Mouse (Mus musculus): Measurements from ENCODE around the gene Tut7.
"Not testable (repeated sequence)": the region's sequence is repeated elsewhere in the genome, so short reads cannot be mapped to it uniquely, and the experiment has no call there.

Tut7 gene

DNA sequence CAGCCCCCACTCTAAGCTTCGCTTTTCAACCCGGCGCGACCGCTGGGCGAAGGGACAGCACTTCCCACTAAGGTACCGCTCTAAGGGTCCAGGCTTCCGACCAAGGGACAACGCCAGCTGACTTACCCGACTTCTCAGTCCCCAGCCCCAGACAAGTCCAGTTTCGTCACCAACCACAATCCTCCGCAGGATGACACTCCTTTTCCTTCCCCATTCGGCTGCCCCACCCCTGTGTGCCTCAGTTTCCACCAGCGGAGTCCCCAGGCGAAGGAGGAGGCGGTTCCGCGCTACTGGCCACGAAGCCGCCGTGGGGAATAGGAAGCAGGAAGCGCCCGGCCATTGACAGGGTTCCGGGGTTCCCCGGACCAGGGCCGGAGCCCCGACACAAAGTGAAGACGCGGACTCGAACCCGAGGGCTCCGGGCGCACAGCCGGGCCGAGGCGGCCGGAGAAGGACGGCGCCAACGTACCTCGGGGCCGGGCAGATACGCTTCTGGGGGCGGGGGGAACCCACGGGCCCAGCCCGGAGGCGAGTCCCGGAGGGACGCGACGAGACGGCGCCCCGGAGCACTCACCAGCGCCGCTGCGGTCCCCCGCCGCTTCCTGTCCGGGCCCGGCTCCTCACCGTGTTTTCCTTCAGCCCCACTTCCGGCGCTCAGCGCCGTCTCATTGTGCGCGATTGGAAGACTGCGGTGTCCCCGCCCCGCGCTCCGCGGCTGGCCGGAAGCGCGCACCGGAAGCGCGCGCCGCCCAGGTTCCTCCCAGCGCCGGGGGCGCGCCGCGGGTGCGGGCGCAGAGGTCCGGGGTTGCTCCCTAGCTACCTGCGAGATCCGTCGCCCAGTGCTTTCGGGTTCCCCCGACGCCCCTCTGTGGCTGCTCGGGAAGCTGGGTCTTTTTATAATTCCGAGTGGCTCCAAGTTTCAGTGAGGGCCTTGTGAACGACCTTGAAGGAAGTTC, at the start of gene Tut7:
TSS of gene Tut7 (minus strand) at position 641 of the 956 bp plus-strand sequence.
- peak; percentile 96 to 98 for DNase-seq (ENCODE audit: inconsistent age in 2 of 2, low spot score in 1 of 2)

DNA sequence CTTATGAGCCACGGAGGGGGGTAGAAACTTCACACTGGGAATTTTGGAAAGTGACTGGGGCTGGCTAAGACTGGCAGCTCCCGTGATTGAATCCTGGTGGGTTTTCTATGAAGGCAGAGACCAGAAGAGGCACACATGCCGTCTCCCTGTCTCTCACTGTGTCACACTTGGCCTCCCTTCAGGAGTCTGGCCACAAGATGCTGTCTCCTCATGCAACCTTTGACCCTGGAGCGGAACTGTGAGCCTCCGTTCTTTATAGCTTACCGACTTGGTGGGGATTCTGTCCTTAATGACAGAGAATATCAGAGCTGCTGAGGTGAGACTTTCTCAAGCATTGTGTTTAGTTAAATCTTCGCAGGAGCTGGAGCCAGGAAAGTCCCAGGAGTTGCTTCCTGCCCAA, 49.5 kb upstream of the Tut7 start:
- no peak for DNase-seq (ENCODE audit: inconsistent age in 2 of 2, low spot score in 1 of 2)

DNA sequence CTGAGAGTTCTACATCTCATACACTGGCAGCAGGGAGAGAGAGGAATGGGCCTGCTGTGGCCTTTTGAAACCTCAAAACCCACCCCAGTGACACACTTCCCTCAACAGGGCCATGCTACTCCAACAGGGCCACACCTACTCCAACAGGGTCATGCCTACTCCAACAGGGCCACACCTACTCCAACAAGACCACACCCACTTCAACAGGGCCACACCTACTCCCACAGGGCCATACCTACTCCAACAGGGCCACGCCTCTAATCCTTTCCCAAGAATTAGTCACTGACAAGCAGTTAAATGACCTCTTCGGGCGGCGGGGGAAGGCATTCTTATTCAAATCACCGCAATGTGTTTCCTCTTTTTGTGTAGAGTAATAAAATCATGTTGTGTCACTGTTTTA, 47.1 kb upstream of the Tut7 start:
- DNase-seq (ENCODE audit: inconsistent age in 2 of 2, low spot score in 1 of 2): peak in 1 of 2 experiments; percentile 57

DNA sequence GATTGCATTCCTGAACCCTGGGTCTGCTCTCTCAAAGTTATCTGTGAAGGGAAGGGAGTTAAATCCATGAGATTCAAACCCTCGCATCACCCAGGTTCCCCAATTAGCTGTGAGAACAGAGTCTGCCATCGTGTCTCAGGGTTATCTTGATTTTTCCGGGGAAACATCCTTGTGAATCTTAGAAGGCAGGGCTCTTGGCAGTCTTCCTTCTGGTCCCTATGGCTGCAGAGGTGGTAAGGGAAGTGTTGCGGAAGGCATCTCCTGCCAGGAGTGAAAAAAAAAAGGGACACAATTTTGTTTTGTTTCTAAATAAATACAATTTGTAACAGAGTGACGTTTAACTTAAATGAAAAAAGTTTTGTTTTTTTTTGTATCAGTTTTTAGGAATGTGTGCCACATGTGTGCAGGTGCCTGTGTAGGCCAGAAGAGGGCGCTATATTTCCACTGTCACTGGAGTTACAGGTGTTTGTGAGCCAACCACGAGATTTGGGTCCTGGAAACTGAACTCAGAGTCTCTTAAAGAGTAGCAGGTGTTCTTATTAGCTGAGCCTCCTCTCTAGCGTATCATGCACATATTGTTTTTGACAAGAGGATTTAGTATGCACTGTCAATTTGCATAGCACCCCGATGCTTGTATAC, 45.2 kb upstream of the Tut7 start:
- peak in 1 of 2 experiments; percentile 54 for DNase-seq (ENCODE audit: inconsistent age in 2 of 2, low spot score in 1 of 2)

DNA sequence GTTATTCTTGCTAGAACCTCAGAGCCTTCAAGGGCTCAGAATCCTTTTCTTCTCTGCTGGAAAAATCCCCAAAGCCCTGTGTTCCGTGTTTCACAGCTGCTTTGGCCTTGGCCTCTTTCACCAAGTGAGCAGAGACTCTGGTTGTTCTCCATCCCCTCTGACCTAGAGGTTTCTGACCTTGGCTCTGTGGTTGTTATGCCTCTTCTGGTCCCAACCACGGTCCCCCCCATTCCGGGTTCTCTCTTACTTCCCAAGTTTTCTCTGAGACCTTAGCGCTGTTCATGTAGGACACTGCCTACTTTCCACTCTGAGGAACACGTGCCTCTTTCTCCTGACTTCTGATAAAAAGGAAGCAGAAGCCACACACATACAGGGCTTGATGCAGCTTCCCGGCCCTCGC, 44.2 kb upstream of the Tut7 start:
- DNase-seq (ENCODE audit: inconsistent age in 2 of 2, low spot score in 1 of 2): peak; percentile 65 to 77

DNA sequence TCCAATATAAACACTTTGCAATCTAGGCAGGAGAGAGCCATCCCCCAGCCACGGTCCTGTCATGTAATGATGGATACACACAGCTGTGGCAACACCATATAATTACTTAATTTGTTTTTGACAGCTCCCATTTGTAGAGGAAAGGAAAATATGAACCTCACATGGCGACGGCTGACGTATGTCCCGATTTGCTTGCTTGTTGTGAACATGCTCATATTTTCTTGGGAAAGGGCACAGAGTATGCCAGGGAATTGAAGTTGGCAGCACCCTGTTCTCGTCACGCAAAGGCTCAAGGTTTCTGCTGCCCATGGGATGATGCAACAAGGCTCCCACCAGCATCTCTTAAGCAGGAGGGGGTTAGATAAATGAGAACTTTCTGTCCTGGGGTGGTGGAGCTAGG, 36.6 kb upstream of the Tut7 start:
- peak; percentile 65 to 71 for DNase-seq (ENCODE audit: inconsistent age in 2 of 2, low spot score in 1 of 2)

DNA sequence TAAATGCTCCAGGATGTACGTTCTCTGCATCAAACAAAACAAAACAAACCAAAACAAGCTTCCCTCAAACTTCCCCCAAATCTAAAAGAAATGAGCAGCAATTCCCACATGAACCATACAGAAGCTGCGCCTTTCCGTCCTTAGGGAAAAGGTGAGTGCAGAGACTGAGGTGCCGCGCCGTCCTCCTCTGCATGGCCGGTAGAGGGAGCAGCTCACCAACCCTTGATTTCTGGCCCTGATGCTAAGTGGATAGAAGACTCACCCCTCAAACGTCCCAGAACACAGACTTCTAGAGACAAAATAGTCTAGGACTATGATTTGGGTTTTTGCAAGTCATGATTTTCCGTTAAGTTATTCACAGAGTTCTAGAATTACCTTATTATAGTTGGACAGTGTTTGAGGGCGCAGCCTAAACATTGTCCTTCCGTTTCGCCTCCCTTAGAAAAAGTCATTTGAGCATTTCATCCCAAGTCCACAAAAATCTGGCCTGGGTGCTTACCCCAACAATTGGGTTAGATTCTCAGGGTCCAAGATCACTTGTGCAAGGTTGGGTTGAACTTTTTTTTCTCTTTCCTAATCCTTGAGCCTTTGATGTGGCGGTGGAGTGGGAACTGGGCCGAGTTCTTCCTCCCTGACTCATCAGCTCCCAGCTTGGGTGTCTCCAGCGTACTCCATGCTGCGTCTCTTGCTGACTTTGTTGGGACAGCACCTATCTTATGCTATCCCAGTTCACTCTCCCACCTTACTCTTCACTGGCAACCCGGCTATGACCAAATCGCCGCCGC, 33.5 kb upstream of the Tut7 start:
- DNase-seq (ENCODE audit: inconsistent age in 2 of 2, low spot score in 1 of 2): peak; percentile 85 to 92

DNA sequence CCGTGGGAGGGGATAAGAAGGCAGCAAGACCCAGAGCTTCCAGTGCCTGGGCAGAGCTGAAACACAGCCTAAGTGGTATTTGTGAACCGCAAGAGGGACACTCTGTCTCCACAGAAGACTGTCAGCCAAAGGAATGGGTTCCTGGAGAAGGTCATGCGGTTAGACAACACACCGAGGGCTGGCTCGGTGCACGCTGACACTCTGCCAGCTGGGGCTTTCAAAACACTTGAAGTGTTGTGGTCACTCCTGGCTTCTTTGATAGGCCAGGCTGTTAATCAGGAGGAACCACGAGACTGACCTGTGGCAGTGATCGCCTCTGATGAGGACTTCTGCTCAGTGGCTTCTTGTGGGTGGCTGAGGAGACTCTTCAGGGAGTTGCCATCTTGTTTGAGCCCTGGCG, 30.5 kb upstream of the Tut7 start:
- peak; percentile 53 to 75 for DNase-seq (ENCODE audit: inconsistent age in 2 of 2, low spot score in 1 of 2)

DNA sequence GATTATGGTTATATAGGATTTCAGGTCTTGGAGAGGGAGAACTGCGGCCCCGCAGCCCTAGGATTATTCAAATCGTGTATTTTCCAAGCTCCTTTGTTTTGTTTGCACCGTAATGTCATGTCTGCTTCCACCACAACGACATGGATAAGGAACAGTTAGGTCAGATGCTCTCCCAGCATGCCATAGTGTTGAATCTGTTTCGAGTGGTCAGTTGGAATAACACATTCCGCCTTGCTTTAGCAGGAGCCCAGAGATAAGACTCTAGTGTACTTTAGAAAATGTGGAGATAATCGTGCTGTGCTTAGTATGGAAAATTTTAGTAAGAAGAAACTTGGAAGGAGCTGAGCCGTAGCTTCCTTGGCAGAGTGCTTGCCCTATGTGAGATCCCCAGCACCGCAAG, 27.4 kb upstream of the Tut7 start:
- DNase-seq (ENCODE audit: inconsistent age in 2 of 2, low spot score in 1 of 2): no peak

DNA sequence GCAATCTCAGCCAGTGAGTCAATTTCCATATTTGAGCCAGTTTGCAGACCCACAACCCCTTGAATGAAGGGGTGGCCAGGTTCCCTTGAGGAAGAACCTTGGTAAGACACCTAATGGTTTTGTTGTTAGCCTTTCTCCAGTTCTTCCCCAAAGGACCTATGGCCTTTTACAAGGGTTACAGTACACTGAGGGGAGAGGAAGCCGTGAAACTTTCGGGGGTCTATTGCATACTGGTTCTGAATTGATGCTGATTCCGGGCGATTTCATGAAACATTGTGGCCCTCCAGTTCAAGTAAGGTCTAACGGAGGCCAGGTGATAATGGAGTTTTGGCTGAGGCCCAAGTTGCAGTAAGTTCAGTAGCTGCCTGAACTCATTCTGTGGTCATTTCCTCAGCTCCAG, 21.7 kb upstream of the Tut7 start:
- no peak for DNase-seq (ENCODE audit: inconsistent age in 2 of 2, low spot score in 1 of 2)

DNA sequence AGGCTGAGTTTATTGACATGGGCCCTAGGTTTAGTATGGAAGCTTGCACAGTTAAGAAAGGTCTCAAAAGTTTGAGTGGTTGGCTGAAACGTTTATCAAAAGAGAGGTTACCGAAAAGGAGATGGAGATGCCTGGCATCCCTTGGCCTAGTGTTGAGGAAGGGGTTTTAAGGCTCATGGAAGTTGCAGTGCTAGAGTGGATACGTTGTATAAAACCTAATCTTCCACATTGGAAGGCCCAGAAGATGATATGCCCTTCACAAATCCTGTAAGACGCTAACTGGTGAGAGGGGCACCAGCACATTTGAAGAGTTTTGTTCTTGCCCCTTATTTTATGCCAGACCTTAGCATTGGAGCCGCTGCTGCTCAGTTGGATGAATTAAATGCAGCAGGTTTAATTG, 21.0 kb upstream of the Tut7 start:
- DNase-seq (ENCODE audit: inconsistent age in 2 of 2, low spot score in 1 of 2): no peak

DNA sequence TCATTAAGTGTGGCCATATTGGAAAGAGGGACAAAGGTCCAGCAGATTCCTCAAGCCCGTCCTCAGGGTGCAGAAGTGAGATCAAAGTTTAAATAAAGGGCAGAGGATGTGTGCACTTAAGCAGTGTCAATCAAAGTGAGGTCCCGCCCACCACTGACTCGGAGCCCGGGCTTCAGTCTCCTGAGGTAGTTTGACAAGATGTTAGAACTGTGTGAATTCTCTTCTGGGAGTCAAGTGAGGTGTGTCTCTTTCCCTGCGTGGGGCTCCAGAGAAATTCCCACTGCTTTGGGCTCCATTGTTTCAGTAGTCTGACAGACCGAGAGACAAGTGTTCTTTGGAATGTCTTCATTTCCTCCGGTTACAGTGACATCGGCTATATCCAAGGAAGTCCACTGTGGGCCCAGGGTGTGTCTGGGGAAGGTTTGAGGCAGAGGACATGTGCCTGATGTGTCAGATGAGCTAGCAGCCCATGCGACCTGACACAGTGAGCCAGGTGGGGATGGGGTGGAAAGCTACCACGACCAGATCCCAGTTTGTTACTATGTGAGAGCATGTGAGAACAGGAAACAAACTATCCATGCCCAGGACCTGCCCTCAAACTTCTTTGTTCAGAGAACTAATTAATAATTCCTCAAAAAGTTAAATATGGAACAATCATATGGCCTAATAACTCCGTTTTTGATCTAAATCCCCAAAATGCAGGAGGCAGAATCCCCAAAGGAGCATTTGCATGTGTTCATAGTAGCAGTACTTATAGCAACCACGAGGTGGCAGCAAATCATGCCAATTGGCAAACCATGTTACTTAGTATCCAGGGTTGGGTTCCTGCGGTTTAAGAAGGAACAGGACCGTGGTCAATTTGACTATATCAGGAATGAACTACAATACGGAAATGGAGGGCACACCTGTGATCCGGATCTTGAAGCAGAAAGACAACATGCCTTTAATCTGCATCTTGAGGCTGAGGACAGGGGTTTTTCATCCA, 19.6 kb upstream of the Tut7 start:
- DNase-seq (ENCODE audit: inconsistent age in 2 of 2, low spot score in 1 of 2): peak; percentile 78 to 96

DNA sequence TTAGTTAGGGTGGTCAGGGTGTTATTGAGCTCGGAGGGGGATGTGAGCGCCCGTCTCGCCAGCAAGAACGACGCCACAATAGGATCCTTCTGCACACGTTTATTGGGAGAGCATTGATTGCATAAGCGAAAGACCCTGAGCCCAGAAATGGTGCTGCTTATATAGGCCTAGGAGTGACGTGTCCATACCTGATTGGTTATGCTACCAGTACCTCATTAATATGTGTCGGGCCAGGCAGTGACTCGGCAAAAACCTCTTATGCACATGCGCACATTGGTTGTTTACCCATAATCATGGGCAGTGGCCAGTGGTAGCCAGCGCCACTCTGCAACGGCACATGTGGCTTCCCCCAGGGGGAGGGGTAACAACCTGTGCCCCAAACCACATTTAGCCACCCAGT, 18.8 kb upstream of the Tut7 start:
- DNase-seq (ENCODE audit: inconsistent age in 2 of 2, low spot score in 1 of 2): not testable (repeated sequence)

DNA sequence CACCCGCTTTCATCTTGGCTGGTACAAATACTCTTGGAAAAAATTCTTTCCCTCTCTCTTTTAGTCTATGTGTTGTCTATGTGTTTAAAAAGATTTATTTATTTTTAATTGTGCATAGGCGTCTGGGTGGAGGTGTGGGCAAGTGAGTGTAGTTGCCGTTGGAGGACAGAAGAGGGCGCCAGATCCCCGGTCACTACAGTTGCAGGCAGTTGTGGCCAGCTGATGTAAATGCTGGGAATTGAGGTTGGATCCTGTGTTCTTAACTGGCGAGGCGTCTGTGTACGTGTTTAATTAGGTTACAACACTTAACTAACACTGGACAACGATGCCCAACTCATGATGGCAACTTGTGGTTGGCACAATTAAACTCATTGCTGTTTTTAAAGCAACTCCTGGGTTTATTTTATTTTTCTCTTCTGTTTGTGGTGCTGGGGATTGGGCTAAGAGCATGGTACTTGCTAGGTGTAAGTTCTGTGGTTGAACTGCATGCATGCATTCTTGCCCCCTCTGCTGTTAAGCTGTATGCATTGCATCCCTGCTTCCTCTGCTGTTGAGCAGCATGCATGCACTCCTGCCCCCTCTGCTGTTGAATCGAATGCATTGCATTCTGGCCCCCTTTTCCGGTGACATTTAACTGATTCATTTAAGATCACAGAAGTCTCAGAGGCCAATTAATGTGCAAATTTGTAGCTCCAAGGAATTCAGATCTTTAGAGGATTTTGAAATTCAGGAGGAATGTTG, 17.7 kb upstream of the Tut7 start:
- DNase-seq (ENCODE audit: inconsistent age in 2 of 2, low spot score in 1 of 2): peak; percentile 81 to 93

DNA sequence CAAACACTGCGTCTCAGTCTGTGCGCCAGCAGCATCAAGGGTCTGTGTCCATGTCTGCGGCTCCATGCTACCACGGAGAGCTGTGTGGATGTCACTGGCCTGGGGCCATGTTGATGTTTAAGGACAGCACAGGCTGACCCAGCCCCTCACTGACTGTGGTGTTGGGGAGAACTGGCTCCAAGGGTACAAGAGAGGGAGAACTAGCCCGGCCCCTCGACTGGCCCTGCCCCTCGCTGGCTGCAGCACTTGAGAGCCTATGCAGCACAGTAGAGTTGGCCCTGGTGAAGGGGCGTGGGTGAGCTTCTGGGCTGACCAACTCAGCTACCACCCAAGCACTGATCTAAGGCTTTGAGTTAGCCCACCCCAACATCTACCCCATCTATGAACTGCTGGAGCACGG, 16.4 kb upstream of the Tut7 start:
- DNase-seq (ENCODE audit: inconsistent age in 2 of 2, low spot score in 1 of 2): no peak

DNA sequence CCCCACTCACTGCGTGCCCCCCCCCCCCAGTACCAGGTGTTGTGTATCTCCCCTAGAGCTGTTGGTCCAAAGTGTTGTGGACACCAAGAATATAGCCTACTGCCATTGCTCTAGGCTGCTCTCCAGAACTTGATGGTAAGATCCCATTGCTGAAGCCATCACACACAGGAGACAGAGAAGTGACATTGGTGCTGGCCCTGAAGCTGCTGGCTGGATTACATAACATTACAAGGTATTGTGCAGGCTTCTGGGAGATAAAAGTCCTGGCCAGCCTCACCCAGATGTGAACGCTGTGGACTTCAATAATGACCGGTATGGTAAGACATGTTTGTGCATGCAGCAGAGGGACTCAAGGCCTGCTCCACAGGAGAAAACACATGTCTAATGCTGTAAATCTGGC, 15.5 kb upstream of the Tut7 start:
- DNase-seq (ENCODE audit: inconsistent age in 2 of 2, low spot score in 1 of 2): peak in 1 of 2 experiments; percentile 61

DNA sequence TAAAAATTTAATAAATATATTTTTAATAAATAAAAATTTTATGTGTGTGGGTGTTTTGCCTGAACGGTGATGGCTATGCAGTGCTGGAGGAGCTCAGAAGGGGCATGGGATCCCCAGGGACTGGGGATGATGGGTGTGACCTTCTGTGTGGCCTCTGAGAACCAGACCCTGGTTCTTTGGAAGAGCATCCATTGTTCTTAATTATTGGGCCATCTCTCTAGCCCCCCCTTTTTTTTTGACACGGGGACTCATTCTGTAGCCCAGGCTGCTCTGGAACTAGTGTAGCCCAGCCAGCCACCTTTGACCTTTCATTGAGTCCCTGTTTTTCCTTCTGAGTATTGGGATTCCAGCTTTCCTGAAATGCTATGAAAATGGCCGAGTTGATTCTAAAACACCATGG, 13.9 kb upstream of the Tut7 start:
- DNase-seq (ENCODE audit: inconsistent age in 2 of 2, low spot score in 1 of 2): no peak

DNA sequence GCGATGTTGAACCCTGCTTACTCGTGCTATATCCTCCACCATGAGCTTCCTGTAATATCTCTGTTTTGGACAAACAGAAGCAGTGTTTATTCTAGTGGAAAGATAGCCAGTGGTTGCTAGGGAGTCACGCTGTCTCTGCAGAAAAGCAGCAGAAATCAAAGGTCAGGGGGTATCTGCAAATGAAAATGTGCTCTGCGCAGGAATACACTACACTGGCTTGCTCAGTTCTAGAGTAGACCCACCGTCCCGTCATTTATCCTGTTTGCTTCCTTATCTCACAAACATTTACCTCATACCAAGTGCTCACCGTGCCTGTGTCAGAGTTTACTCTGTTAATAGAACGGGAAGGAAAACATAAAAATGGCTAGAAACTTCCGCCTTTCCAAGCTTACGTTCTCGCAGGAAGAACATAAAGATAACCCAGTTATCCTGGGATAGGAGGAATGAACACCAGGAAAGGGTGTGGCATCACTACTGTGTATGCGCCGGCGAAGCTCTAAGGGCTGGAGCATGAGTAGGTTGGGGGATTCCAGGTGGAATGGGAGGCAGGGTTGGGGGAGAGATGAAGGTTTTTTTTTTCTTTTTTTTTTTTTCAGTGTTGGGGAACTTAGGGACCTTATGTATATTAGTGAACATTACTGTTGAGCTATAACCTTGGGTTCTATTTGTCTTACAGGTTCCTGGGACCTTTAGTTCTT, 13.3 kb upstream of the Tut7 start:
- DNase-seq (ENCODE audit: inconsistent age in 2 of 2, low spot score in 1 of 2): no peak

All from adrenal gland, adult (tissue).